Mouse (Mus musculus) gastrocnemius, adult 8-10 months (tissue): Measurements from ENCODE around the gene Gstm1. TPM values are rescaled to one million over a fixed set of nuclear protein-coding genes. Genes with fewer than 3 reads are reported as not detected.
"Not testable (repeated sequence)": the region's sequence is repeated elsewhere in the genome, so short reads cannot be mapped to it uniquely, and the experiment has no call there.

Experiments used
- DNase-seq, 2 experiments: peaks; one replicate each; pipeline ENCODE4 v3.0.0; 2022; ENCODE audit warnings: low spot score in 2 of 2
- total RNA-seq, 4 experiments: library from RNA; stranded (reverse); gene quantifications; 2 replicates each; pipeline ENCODE4 v1.2.4; 2022

Gene Gstm1
- 100 to 1,000 TPM; 166 to 199 (median 185) TPM for total RNA-seq

GRCm38 (mm10) chr3:108017473-108018189 is at the start of gene Gstm1:
Gene Gstm1, minus strand, starts transcription at chr3:108017973.
- DNase-seq = peak; percentile 95 to 97

- no peak for DNase-seq
These were observed 49.7 kb upstream of the Gstm1 start for GRCm38 (mm10) chr3:108067370-108067934.

GRCm38 (mm10) chr3:108065551-108065950 is 47.8 kb upstream of the Gstm1 start:
- DNase-seq = no peak

GRCm38 (mm10) chr3:108064672-108065071 is 46.9 kb upstream of the Gstm1 start:
- no peak for DNase-seq

- no peak for DNase-seq
These were observed 44.9 kb upstream of the Gstm1 start for GRCm38 (mm10) chr3:108062648-108063047.

GRCm38 (mm10) chr3:108061420-108061819 is 43.6 kb upstream of the Gstm1 start:
- no peak for DNase-seq

GRCm38 (mm10) chr3:108050493-108050892 is 32.7 kb upstream of the Gstm1 start:
- DNase-seq = no peak

- DNase-seq = no peak
These were observed 30.5 kb upstream of the Gstm1 start for GRCm38 (mm10) chr3:108048306-108048705.

- DNase-seq = no peak
These were observed 29.3 kb upstream of the Gstm1 start for GRCm38 (mm10) chr3:108046944-108047655.

- DNase-seq = peak; percentile 83 to 88
These were observed 26.8 kb upstream of the Gstm1 start, which contains the start of gene Gstm4 for GRCm38 (mm10) chr3:108044394-108045140. Gene Gstm4, minus strand, starts transcription at chr3:108044894.

- DNase-seq = no peak
These were observed 15.4 kb upstream of the Gstm1 start for GRCm38 (mm10) chr3:108033156-108033555.

- DNase-seq = no peak
These were observed 14.3 kb upstream of the Gstm1 start for GRCm38 (mm10) chr3:108032113-108032512.

- no peak for DNase-seq
These were observed 11.0 kb upstream of the Gstm1 start for GRCm38 (mm10) chr3:108028641-108029365.

- no peak for DNase-seq
These were observed 8.8 kb upstream of the Gstm1 start for GRCm38 (mm10) chr3:108026597-108026996.

- DNase-seq = no peak
These were observed 8.3 kb upstream of the Gstm1 start for GRCm38 (mm10) chr3:108026049-108026448.

GRCm38 (mm10) chr3:108025318-108025717 is 7.5 kb upstream of the Gstm1 start:
- DNase-seq = no peak

GRCm38 (mm10) chr3:108022650-108023049 is 4.9 kb upstream of the Gstm1 start:
- peak; percentile 31 to 48 for DNase-seq

GRCm38 (mm10) chr3:108020351-108021022 is 2.7 kb upstream of the Gstm1 start:
- DNase-seq = not testable (repeated sequence)

GRCm38 (mm10) chr3:108019226-108019625 is 1.5 kb upstream of the Gstm1 start:
- not testable (repeated sequence) for DNase-seq

GRCm38 (mm10) chr3:108018190-108018820 is 532 bp upstream of the Gstm1 start:
- DNase-seq = no peak
